Mouse (Mus musculus): ENCODE measurements around the gene Olfr279. TPM values are rescaled to one million over a fixed set of nuclear protein-coding genes. Genes with fewer than 3 reads are reported as not detected.

Olfr279 gene
- total RNA-seq (2021) = not detected
- long read RNA-seq, experiment 1 = 0 reads
- long read RNA-seq, experiment 2 = 0 reads

GRCm38 (mm10) chr15:98492102-98492501, at the start of gene Olfr279:
Olfr279 (plus strand) TSS chr15:98492402.
- DNase-seq (ENCODE audit: low spot score in 2 of 2) = no peak

- DNase-seq (ENCODE audit: low spot score in 2 of 2) = no peak
Measured at GRCm38 (mm10) chr15:98444561-98444960, 47.6 kb upstream of the Olfr279 start.

- DNase-seq (ENCODE audit: low spot score in 2 of 2) = no peak
Measured at GRCm38 (mm10) chr15:98448521-98448920, 43.7 kb upstream of the Olfr279 start.

GRCm38 (mm10) chr15:98452288-98452687, 39.9 kb upstream of the Olfr279 start, which contains the start of gene Olfr281:
Olfr281 (plus strand) TSS chr15:98452588.
- DNase-seq (ENCODE audit: low spot score in 2 of 2) = no peak

GRCm38 (mm10) chr15:98469596-98469995, 22.6 kb upstream of the Olfr279 start, which contains the start of gene OR5BS1P:
OR5BS1P (plus strand) TSS chr15:98469896.
- DNase-seq (ENCODE audit: low spot score in 2 of 2) = no peak

GRCm38 (mm10) chr15:98471539-98471938, 20.7 kb upstream of the Olfr279 start:
- DNase-seq (ENCODE audit: low spot score in 2 of 2) = no peak

- no peak for DNase-seq (ENCODE audit: low spot score in 2 of 2)
Measured at GRCm38 (mm10) chr15:98474958-98475357, 17.2 kb upstream of the Olfr279 start.

- peak in 1 of 2 experiments; percentile 37 for DNase-seq (ENCODE audit: low spot score in 2 of 2)
Measured at GRCm38 (mm10) chr15:98475382-98475781, 16.8 kb upstream of the Olfr279 start.

- DNase-seq (ENCODE audit: low spot score in 2 of 2) = no peak
Measured at GRCm38 (mm10) chr15:98476281-98476680, 15.9 kb upstream of the Olfr279 start.

GRCm38 (mm10) chr15:98479568-98480102, 12.6 kb upstream of the Olfr279 start:
- no peak for DNase-seq (ENCODE audit: low spot score in 2 of 2)

- no peak for DNase-seq (ENCODE audit: low spot score in 2 of 2)
Measured at GRCm38 (mm10) chr15:98482701-98483100, 9.5 kb upstream of the Olfr279 start, which contains the start of gene Lalba. Lalba (minus strand) TSS chr15:98482721.

- peak in 1 of 2 experiments; percentile 34 for DNase-seq (ENCODE audit: low spot score in 2 of 2)
Measured at GRCm38 (mm10) chr15:98483907-98484886, 8.0 kb upstream of the Olfr279 start.

GRCm38 (mm10) chr15:98486433-98487021, 5.7 kb upstream of the Olfr279 start:
- DNase-seq (ENCODE audit: low spot score in 2 of 2) = no peak

- no peak for DNase-seq (ENCODE audit: low spot score in 2 of 2)
Measured at GRCm38 (mm10) chr15:98491332-98491731, 870 bp upstream of the Olfr279 start.

- DNase-seq (ENCODE audit: low spot score in 2 of 2) = no peak
Measured at GRCm38 (mm10) chr15:98497631-98498030, 5.4 kb downstream of the Olfr279 start.

GRCm38 (mm10) chr15:98503317-98503716, 11.1 kb downstream of the Olfr279 start:
- DNase-seq (ENCODE audit: low spot score in 2 of 2) = no peak

GRCm38 (mm10) chr15:98504514-98504913, 12.3 kb downstream of the Olfr279 start:
- peak; percentile 59 to 75 for DNase-seq (ENCODE audit: low spot score in 2 of 2)

GRCm38 (mm10) chr15:98506253-98506957, 14.2 kb downstream of the Olfr279 start:
- no peak for DNase-seq (ENCODE audit: low spot score in 2 of 2)

GRCm38 (mm10) chr15:98507321-98507720, 15.1 kb downstream of the Olfr279 start:
- DNase-seq (ENCODE audit: low spot score in 2 of 2) = no peak

- DNase-seq (ENCODE audit: low spot score in 2 of 2) = no peak
Measured at GRCm38 (mm10) chr15:98509387-98509786, 17.2 kb downstream of the Olfr279 start.

Data from gastrocnemius, postnatal 4 days (tissue).